Mouse (Mus musculus): ENCODE measurements at regions not wholly inside any gene's neighbourhood (a gene's known extent, or its start where the extent isn't known, plus 50 kb on each side); places are given as distances from the start of the nearest gene placed in this dataset.
"Not testable (repeated sequence)": the region's sequence is repeated elsewhere in the genome, so short reads cannot be mapped to it uniquely, and the experiment has no call there.

GRCm38 (mm10) chr11:93653401-93653800 lies 232.2 kb downstream of the Utp18 start:
- DNase-seq (ENCODE audit: low spot score) (no peak), ATAC-seq (no peak)
- WGBS = 68% methylated on average over 3 of the region's 3 CpGs
- H3K27me3 ChIP-seq (ENCODE audit: insufficient read depth, low read length) = no peaks in the 10 kb centered on the region
- no peaks in the 10 kb centered on the region for H3K36me3 ChIP-seq (ENCODE audit: insufficient read depth, low read length)
- H3K4me1 ChIP-seq (ENCODE audit: insufficient read depth, low read length) = no peaks in the 10 kb centered on the region
- H3K9ac ChIP-seq (replicated peaks; ENCODE audit: low read length) = no peak overlapping the region
- H3K4me3 ChIP-seq (ENCODE audit: low read length) = no peak overlapping the region
- no peaks in the 10 kb centered on the region for H3K9me3 ChIP-seq (ENCODE audit: low read length)
- H3K4me2 ChIP-seq (ENCODE audit: low read depth, low read length) = no peak overlapping the region
- no peak overlapping the region for H3K27ac ChIP-seq
- TF ChIP-seq CTCF (IDR thresholded peaks at IDR 0.05; ENCODE audit: low read depth) = no peak

- H3K4me3 ChIP-seq (ENCODE audit: low read length); DNase-seq (ENCODE audit: low spot score); H3K27me3 ChIP-seq (ENCODE audit: insufficient read depth, low read length); H3K4me1 ChIP-seq (ENCODE audit: insufficient read depth, low read length); H3K36me3 ChIP-seq (ENCODE audit: insufficient read depth, low read length); H3K9me3 ChIP-seq (ENCODE audit: low read length); H3K27ac ChIP-seq; ATAC-seq; H3K9ac ChIP-seq (replicated peaks; ENCODE audit: low read length); H3K4me2 ChIP-seq (ENCODE audit: low read depth, low read length): not testable (repeated sequence)
Measured at GRCm38 (mm10) chr11:93651966-93652365, 233.6 kb downstream of the Utp18 start.
